Mouse (Mus musculus): ENCODE data around the gene Olfr1326-ps1.

Olfr1326-ps1 gene

GRCm38 (mm10) chrX:74574788-74575187, at the start of gene Olfr1326-ps1:
Olfr1326-ps1 (minus strand) TSS chrX:74574888.
- no peak for DNase-seq (ENCODE audit: low spot score)

DNA sequence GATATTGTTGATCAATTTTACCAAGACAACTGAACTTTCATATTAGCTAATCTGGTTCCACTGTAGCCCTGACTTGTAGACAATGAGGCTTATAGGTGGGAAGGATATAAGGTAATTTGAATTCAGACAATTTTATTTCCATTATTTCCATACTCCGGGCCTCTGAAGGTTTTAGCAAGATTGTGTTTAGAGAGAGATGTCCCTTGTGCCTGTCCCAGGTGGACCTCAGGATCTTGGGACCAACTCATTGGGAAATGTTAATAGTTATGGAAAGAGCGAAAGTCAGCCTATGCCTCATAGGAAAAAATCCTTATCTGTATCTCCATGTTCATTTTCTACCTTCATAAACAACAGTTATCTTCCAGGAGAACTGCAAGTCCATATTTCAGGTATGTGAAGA, 17.7 kb upstream of the Olfr1326-ps1 start, which contains the start of gene Olfr1325:
Gene Olfr1325, plus strand, starts transcription at position 301 of the 400 bp plus-strand sequence.
- DNase-seq (ENCODE audit: low spot score), result no peak

Data from yolk sac, embryonic 10.5 days (tissue).